Mouse (Mus musculus): ENCODE data around the gene Ahdc1.

- TF ChIP-seq POLR2A (IDR thresholded peaks at IDR 0.05; ENCODE audit: low read depth, low read length) (no peak), CTCF (IDR thresholded peaks at IDR 0.05; ENCODE audit: extremely low read depth, insufficient read length, insufficient replicate concordance, low read depth, low read length) (no peak)
These were observed 109.8 kb downstream of the Ahdc1 start for GRCm38 (mm10) chr4:133120833-133121321.
